Mouse (Mus musculus) embryonic facial prominence, embryonic 14.5 days (tissue): ENCODE results near the gene Mrgpre. TPM values are rescaled to one million over a fixed set of nuclear protein-coding genes. Genes with fewer than 3 reads are reported as not detected.

Experiments
- ATAC-seq: fragments of 200-750 bp; cut with Nextera tagmentation; 2 replicates; pipeline ENCODE4 v1.8.0; 2017; ENCODE audit warnings: low read depth, moderate number of reproducible peaks, moderate TSS enrichment
- DNase-seq: peaks from one replicate; pipeline ENCODE4 v3.0.0-alpha.2; 2015; ENCODE audit warnings: low spot score
- H3K27ac ChIP-seq: fragments of 300-500 bp; sonication (generic); replicated peaks from 2 replicates; pipeline ENCODE4 v1.5.1; 2014; ENCODE audit warnings: low read depth, mild to moderate bottlenecking, low read length, moderate library complexity
- H3K27me3 ChIP-seq: fragments of 300-500 bp; sonication (generic); replicated peaks from 2 replicates; pipeline ENCODE4 v1.6.1; 2014; ENCODE audit warnings: low read length; ENCODE audit not compliant: control insufficient read depth, insufficient read depth
- H3K36me3 ChIP-seq: fragments of 300-500 bp; sonication (generic); 2 replicates; pipeline ENCODE4 v1.6.1; 2014; ENCODE audit warnings: low read length, mixed read lengths; ENCODE audit not compliant: control insufficient read depth, insufficient read depth
- H3K4me1 ChIP-seq: fragments of 300-500 bp; sonication (generic); 2 replicates; pipeline ENCODE4 v1.6.1; 2014; ENCODE audit warnings: antibody characterized with exemption, low read length; ENCODE audit not compliant: control insufficient read depth, insufficient read depth
- H3K4me2 ChIP-seq: fragments of 300-500 bp; sonication (generic); 2 replicates; pipeline ENCODE4 v1.6.1; 2014; ENCODE audit warnings: low read depth, mild to moderate bottlenecking, low read length, moderate library complexity, mixed read lengths
- H3K4me3 ChIP-seq: fragments of 300-500 bp; sonication (generic); 2 replicates; pipeline ENCODE4 v1.5.1; 2014; ENCODE audit warnings: low read depth, mild to moderate bottlenecking, low read length
- H3K9ac ChIP-seq: fragments of 300-500 bp; sonication (generic); 2 replicates; pipeline ENCODE4 v1.6.1; 2014; ENCODE audit warnings: low read depth, mild to moderate bottlenecking, low read length, moderate library complexity, mixed read lengths
- H3K9me3 ChIP-seq: fragments of 300-500 bp; sonication (generic); 2 replicates; pipeline ENCODE4 v1.6.1; 2016; ENCODE audit warnings: low read length; ENCODE audit not compliant: control insufficient read depth
- WGBS: fragments of 180-500 bp; shearing (Covaris S2); extraction: QIAGEN DNeasy Blood & Tissue Kit; methylation state at CpG from one replicate; pipeline ENCODE4 v1.1.7; 2014; 5-methylcytosine and 5-hydroxymethylcytosine counted together
- polyA plus RNA-seq: library from polyadenylated mRNA; unstranded; fragments of >200 nt; fragmentation: Nextera tagmentation; extraction: Ambion mirVana; gene quantifications from 2 replicates; pipeline ENCODE4 v1.2.1, GENCODE M21; 2014

Gene Mrgpre
- 2.1 and 2.4 TPM in 2 replicates for polyA plus RNA-seq

DNA sequence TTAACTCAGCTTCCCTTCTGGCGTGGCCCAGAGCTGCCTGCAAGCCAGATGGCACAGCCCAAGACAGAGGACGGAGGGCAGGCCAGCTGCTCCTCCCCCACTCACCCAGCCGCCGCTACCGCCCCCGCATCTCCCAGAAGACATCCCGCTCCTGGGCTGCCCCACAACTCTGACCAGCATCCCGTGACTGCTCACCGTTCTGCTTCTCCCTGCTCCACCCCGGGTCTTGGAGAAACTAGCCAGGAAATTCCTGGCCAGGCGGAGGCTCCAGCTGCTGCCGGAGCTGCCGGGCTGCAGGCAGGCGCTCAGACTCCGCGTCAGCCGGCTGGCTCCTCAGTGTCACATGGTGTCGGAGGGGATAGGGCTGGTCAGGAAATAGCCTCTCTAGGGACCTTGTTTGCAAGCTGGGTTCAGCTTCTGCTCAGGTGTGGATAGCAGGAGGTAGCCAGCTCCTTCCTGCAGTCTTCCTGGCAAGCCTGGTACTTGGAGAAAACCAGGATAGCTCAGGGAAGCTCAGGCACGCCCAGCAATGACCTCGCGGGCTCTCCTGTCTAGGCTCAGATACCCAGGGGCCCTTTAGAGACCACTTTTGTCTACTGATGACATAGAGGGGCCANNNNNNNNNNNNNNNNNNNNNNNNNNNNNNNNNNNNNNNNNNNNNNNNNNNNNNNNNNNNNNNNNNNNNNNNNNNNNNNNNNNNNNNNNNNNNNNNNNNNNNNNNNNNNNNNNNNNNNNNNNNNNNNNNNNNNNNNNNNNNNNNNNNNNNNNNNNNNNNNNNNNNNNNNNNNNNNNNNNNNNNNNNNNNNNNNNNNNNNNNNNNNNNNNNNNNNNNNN is at the start of gene Mrgpre:
TSS of gene Mrgpre (minus strand) at position 505 of the 834 bp plus-strand sequence.
- ATAC-seq (peak; percentile 91), DNase-seq (peak; percentile 89)
- WGBS = 2% methylated on average over 15 of the region's 21 CpGs
- peak within 1 kb of the TSS; percentile 67 for H3K27ac ChIP-seq
- H3K4me2 ChIP-seq = peak within 1 kb of the TSS; percentile 65
- peak within 1 kb of the TSS; percentile 41 for H3K4me3 ChIP-seq
- no peaks in the 10 kb centered on the region for H3K27me3 ChIP-seq
- peaks cover 4% of the 10 kb centered on the region; the same call in 1 of the 2 replicates for H3K4me1 ChIP-seq
- no peaks in the 10 kb centered on the region for H3K36me3 ChIP-seq
- H3K9me3 ChIP-seq = no peaks in the 10 kb centered on the region
- H3K9ac ChIP-seq = peak within 1 kb of the TSS; percentile 63

DNA sequence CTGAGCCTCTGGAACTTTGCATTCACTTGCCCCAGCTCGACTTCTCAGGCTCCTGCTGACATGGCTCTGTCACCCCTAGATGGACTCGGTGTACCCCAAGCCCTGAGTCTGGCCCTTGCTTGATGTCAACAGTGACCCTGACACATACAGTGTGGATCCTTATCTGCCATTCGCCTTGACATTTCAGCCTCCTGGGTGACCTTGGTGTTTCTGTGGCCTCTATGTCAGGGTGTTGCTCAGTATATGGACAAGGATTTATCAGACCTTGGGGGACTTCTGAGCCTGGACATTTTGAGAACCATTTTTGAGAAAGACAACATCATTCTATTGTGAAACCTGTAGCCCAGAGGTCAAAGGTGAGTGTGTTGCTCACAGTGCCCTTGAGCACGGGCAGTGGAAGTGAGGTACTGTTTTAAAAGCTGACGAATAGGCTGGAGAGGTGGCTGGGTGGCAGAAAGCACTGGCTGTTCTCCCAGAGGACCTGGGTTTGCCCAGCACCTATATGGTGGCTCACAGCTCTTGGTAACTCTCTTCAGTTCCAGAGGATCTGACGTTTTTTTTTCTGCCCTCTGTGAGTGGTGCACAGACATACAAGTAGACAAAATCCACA is 49.4 kb upstream of the Mrgpre start:
- Histone ChIP-seq H3K27ac (no peak overlapping the region), H3K4me2 (no peak overlapping the region), H3K9me3 (no peaks in the 10 kb centered on the region), H3K27me3 (no peaks in the 10 kb centered on the region), H3K9ac (no peak overlapping the region), H3K4me1 (peaks cover 10% of the 10 kb centered on the region; the same call in 1 of the 2 replicates), H3K4me3 (no peak overlapping the region), H3K36me3 (peaks cover 19% of the 10 kb centered on the region; the same call in 1 of the 2 replicates)
- no peak for ATAC-seq
- DNase-seq = no peak
- 79% methylated on average over 6 of the region's 6 CpGs for WGBS

DNA sequence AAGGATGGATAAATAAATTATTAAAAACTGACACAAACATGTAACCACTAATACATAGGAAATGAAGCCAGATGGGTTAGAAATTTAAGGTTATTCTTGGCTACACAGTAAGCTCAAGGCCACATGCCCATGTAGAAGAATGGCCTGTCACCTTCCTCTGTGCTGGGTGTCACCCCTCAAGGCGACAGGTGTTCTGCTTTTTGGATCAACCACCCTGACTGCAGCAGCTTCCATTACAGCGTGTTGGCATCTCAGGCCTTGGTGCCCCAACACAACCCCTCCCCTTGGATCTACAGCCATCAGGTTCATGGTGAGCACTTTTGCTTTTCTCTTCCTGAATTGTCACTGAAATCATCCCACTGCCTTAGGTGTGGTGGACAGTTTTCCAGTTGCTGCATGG is 48.3 kb upstream of the Mrgpre start:
- WGBS = 98% methylated on average over 2 of the region's 2 CpGs
- H3K4me3 ChIP-seq = no peak overlapping the region
- H3K4me1 ChIP-seq = peaks cover 10% of the 10 kb centered on the region; the same call in 1 of the 2 replicates
- no peaks in the 10 kb centered on the region for H3K9me3 ChIP-seq
- H3K27ac ChIP-seq = no peak overlapping the region
- DNase-seq = no peak
- H3K36me3 ChIP-seq = peaks cover 11% of the 10 kb centered on the region; the same call in 1 of the 2 replicates
- no peak overlapping the region for H3K4me2 ChIP-seq
- H3K27me3 ChIP-seq = no peaks in the 10 kb centered on the region
- no peak for ATAC-seq
- no peak overlapping the region for H3K9ac ChIP-seq

DNA sequence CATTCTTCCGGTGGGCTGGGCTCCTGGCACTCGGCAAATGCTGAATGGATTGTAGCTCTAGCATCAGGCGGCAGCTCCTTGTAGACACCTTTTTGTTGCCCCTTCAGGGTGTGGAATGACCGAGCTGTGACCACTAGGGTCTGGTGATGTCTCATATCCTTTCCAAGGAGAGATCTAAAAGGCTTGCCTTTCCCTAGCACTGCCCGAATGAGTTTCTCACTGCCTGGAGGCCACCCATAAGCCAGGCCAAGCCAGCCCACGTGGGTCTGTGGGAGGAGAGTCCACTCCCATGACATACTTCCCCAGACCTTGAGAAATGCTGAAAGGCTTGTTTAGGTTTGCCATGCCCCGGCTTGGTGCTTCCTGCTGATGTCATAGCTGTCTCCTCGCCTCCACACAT is 47.9 kb upstream of the Mrgpre start:
- Histone ChIP-seq H3K4me2 (no peak overlapping the region), H3K4me3 (no peak overlapping the region), H3K4me1 (peaks cover 10% of the 10 kb centered on the region; the same call in 1 of the 2 replicates), H3K9ac (no peak overlapping the region), H3K9me3 (no peaks in the 10 kb centered on the region), H3K36me3 (peaks cover 8% of the 10 kb centered on the region; the same call in 1 of the 2 replicates), H3K27me3 (no peaks in the 10 kb centered on the region), H3K27ac (no peak overlapping the region)
- 81% methylated on average over 8 of the region's 8 CpGs for WGBS
- ATAC-seq (no peak), DNase-seq (no peak)

DNA sequence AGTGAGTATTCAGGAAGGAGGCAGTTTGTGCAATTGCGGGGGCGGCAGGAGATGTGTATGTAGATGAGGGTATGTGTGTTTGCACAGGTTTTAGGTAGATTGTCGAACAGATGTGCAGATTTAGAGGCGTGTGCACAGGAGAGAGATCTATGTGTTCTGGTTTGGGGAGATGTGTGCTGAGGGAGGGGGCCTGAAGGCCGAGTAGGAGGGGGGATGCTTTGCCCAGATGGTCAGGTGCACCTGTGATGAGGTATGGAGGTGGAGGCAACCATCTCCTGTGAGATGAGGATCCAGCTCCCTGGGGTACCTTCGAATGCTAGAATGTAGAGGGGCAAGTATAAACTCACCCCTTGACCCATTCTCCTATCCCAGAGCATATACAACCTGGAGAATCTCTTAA is 46.1 kb upstream of the Mrgpre start:
- peak overlapping the region; percentile 56 for H3K4me3 ChIP-seq
- WGBS = 12% methylated on average over 6 of the region's 6 CpGs
- no peaks in the 10 kb centered on the region for H3K27me3 ChIP-seq
- H3K27ac ChIP-seq = peak overlapping the region; percentile 56; the same call in 1 of the 2 replicates
- H3K9ac ChIP-seq = peak overlapping the region; percentile 69
- ATAC-seq (0 out of 2 replicates have a peak, but pooled peaks have one; percentile 1), DNase-seq (no peak)
- peak overlapping the region; percentile 72 for H3K4me2 ChIP-seq
- no peaks in the 10 kb centered on the region for H3K9me3 ChIP-seq
- peaks cover 10% of the 10 kb centered on the region; the same call in 1 of the 2 replicates for H3K4me1 ChIP-seq
- peaks cover 4% of the 10 kb centered on the region; the same call in 1 of the 2 replicates for H3K36me3 ChIP-seq

DNA sequence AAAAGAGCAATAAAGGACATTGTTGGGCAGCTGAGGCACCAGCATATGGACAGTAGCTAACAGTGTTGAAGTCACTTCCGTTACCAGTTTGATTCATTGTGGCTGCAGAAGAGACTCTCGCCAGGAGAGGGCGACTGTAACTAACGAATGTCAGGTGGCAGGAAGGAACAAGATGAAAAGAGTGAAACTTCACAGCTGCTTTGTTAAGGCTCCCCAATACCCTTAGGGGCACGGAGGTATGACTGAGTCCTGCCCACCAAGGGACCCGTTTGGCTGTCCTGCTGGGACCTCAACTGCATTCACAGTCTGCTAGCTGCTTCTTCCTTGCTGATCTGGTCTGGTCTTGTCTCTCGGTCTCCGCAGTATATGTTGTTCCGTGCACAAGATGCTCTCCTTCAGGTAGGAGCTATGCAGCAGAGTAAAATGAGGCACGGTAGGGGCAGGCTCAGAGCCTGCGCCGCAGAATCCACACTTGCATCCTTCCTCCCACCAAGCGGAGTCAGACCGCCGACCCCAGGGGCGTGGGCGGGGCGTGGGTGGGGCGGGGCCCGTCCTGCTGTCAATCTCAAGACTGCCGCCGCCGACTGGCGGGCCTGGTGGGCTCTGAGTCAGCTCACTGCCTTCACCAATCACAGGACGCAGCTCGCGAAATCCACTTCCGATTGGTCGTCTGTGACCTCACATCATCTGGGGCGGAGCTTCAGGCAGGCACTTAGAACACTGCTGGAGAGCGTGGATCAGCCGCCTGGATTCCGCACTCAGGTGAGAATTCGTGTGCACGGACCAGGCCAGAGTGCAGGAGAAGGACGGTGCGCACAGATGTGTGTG is 45.4 kb upstream of the Mrgpre start:
- peak; percentile 99 for ATAC-seq

DNA sequence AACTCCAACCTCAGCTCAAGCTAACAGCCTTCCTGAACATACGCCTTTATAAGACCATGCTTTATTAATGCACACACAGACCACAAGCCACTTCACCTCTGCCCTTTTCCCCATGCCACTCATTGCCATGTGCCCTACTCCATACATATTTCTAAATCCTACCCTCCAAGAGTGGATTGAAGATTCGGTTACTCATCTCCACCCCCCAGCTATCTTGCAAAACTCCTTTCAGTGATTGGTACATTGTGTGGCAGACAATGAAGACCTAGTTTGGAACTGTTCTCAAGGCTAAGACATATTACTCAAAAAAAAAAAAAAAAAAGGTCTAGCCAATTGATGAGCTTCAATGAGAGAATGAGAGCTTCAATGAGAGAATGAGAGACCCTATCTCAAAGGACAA is 42.7 kb upstream of the Mrgpre start:
- DNase-seq (no peak), ATAC-seq (no peak)
- no peak overlapping the region for H3K4me2 ChIP-seq
- WGBS = 88% methylated on average over 2 of the region's 2 CpGs
- H3K27me3 ChIP-seq = no peaks in the 10 kb centered on the region
- H3K9me3 ChIP-seq = no peaks in the 10 kb centered on the region
- peaks cover 13% of the 10 kb centered on the region for H3K4me1 ChIP-seq
- no peaks in the 10 kb centered on the region for H3K36me3 ChIP-seq
- H3K9ac ChIP-seq = no peak overlapping the region
- H3K4me3 ChIP-seq = no peak overlapping the region
- H3K27ac ChIP-seq = no peak overlapping the region

More for the DNA sequence above, 45.4 kb upstream of the Mrgpre start:
- Histone ChIP-seq H3K4me3 (peak overlapping the region; percentile 56), H3K36me3 (peaks cover 4% of the 10 kb centered on the region; the same call in 1 of the 2 replicates), H3K27me3 (no peaks in the 10 kb centered on the region), H3K9ac (peak overlapping the region; percentile 69), H3K27ac (peak overlapping the region; percentile 84), H3K9me3 (no peaks in the 10 kb centered on the region), H3K4me1 (peaks cover 10% of the 10 kb centered on the region; the same call in 1 of the 2 replicates), H3K4me2 (peak overlapping the region; percentile 72)
- peak; percentile 99 for DNase-seq
- under 1% methylated on average over 30 of the region's 37 CpGs for whole genome bisulfite sequencing

DNA sequence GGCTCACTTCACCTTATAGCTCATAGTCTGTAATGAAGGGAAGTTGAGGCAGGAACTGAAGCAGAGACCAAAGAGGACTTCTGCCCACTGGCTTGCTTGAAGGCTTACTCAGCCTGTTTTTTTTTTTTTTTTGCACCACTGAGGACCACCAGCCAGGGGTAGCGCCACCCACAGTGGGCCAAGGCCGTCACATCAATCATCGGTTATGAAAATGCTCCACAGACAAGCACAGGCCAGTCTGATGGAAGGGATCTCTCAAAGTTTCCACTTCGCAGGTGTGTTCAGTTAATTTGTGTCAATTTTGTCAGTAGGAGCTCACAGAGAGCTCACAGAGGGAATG is 38.9 kb upstream of the Mrgpre start:
- H3K4me1 ChIP-seq = peaks cover 10% of the 10 kb centered on the region
- H3K4me3 ChIP-seq = peak overlapping the region; percentile 62
- 0 out of 2 replicates have a peak, but pooled peaks cover 9% of the 10 kb centered on the region for H3K36me3 ChIP-seq
- no peak; the same call in 1 of the 2 replicates for ATAC-seq
- no peaks in the 10 kb centered on the region for H3K9me3 ChIP-seq
- peak overlapping the region; percentile 32; the same call in 1 of the 2 replicates for H3K9ac ChIP-seq
- peak overlapping the region; percentile 74 for H3K4me2 ChIP-seq
- peak; percentile 13 for DNase-seq
- H3K27me3 ChIP-seq = no peaks in the 10 kb centered on the region
- 75% methylated on average over 4 of the region's 4 CpGs for WGBS
- H3K27ac ChIP-seq = peak overlapping the region; percentile 83
